Mouse (Mus musculus) kidney, postnatal 36 days (tissue): ENCODE measurements at regions not wholly inside any gene's neighbourhood (a gene's known extent, or its start where the extent isn't known, plus 50 kb on each side); places are given as distances from the start of the nearest gene placed in this dataset.
A peak's percentile ranks its signal among the peaks of the same experiment; 100 is the strongest.

Source experiments
- DNase-seq, 2 experiments: peaks; one replicate each; pipeline ENCODE4 v3.0.0; 2021 to 2022; ENCODE audit warnings: mixed read lengths in 2 of 2

DNA sequence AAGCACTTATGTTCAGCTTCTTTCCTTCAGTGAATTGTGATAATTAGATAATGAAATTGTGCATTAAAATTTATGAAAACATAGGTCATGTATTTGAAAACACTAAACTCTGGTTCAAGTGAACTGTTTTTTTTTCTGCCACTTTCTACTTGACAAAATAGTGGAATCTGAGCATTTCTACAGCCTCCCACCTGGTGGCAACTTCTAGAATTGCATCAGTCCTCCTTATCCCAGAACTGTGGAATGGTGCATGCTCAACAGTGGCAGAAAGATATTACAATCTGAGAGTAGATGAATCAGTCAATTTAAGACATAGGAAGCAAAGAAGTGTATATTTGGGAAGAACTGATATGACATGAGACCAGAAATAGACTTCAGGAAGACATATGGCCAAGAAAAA lies 84.1 kb upstream of the Gm28269 start:
- DNase-seq: peak; percentile 11 to 56

DNA sequence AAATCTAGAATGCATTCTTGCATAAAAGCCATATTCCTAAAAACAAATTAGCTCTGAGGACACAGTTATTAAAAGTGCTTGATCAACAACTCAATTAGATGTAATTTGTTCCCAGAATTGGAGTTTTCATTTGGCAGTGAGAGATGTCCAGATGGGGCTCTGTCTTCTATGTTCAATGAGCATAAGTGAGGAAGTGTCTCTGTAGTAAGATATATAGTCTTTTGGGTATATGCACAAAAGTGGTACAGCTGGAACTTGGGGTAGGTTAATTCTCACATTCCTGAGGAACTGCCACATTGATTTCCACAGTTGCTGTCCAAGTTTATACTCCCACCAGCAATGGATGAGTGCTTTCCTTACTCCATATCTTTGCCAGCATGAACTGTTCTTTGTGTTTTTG lies 64.3 kb upstream of the Gm28269 start:
- DNase-seq: no peak

GRCm38 (mm10) chrX:21801834-21802233 lies 56.9 kb upstream of the Gm28269 start:
- DNase-seq: no peak
